Mouse (Mus musculus) liver, embryonic 18 days (tissue): ENCODE data around the gene Olfr839-ps1. TPM values are rescaled to one million over a fixed set of nuclear protein-coding genes. Genes with fewer than 3 reads are reported as not detected.

ENCODE experiments used
- polyA plus RNA-seq: library from polyadenylated mRNA; depleted of rRNA; stranded (reverse); fragments of >200 nt; gene quantifications from 2 replicates; pipeline ENCODE4 v1.2.3, GENCODE M21; 2012; rRNA removed

The Olfr839-ps1 gene
- polyA plus RNA-seq, result not detected in 2 replicates

DNA sequence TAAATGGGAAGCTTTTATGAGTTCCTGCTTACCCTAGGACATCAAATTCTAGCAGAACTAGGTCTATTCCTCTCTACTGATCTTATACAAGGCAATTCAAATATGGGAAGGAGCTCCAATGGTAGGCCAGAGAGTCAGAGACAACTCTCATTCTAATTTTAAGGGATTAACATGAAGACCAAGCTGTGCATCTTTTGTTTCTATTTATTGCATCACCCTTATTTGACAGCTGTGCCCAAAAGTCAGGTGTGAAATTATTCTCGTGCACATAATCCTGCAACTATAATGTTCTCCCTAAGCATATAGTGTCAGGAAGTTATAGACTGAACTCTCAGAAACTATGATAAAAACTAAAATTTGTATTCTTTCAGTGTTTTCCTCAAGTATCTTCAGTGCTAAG is at the start of gene Olfr839-ps1:
Olfr839-ps1 (minus strand) TSS at position 101 of the 400 bp plus-strand sequence.

DNA sequence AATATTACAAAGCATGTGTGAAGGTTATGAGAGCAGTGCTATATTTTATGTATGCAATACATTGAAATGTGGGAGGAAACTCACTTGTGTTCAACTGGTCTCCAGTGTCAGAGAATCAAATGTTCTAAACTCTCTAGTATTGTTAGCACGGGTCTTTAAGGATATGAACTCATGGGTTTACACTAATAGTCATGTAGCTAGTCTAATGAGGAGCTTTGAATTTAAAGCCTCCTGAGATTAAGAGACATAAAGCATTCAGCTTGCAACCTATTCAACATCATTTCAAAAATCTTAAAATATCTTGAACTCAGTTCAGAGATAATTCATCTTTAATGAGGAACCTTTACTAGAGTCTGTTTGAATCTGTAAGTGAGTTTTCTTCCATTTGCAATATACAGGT is 41.1 kb downstream of the Olfr839-ps1 start, which contains the start of gene Olfr837:
Olfr837 (plus strand) TSS at position 301 of the 400 bp plus-strand sequence.

DNA sequence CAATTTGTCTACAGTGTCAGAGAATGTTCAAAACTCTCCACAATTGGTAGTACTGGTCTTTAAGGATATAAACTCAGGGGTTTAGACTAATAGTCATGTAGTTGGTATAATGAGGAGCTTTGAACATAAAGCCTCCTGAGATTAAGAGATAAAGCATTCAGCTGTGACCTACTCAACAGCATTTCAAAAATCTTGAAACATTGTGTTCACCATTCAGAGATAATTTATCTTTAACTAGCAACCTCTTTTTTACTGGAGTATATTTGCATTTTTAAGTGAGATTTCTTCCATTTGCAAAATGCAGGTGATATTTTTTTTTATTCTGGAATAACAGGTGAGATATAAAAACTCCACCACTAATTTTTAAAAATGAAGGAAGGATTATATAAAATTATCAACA is 57.0 kb downstream of the Olfr839-ps1 start, which contains the start of gene Olfr836:
Olfr836 (plus strand) TSS at position 301 of the 400 bp plus-strand sequence.

Other genes starting within 250 kb of the Olfr839-ps1 start
- gene Olfr832, start 240.2 kb downstream of the Olfr839-ps1 start, polyA plus RNA-seq, result not detected in 2 replicates
- not detected in 2 replicates for gene Olfr834, start 189.3 kb downstream of the Olfr839-ps1 start, polyA plus RNA-seq
- gene Olfr835, start 144.6 kb downstream of the Olfr839-ps1 start, polyA plus RNA-seq, result not detected in 2 replicates
- not detected in 2 replicates for gene Olfr836, start 56.9 kb downstream of the Olfr839-ps1 start, polyA plus RNA-seq
- gene Olfr837, start 41.0 kb downstream of the Olfr839-ps1 start, polyA plus RNA-seq, result not detected in 2 replicates
- gene Olfr843, start 74.7 kb upstream of the Olfr839-ps1 start, polyA plus RNA-seq, result not detected in 2 replicates
- not detected in 2 replicates for gene Olfr844, start 139.0 kb upstream of the Olfr839-ps1 start, polyA plus RNA-seq
- gene Olfr845, start 159.1 kb upstream of the Olfr839-ps1 start, polyA plus RNA-seq, result not detected in 2 replicates
- gene Olfr846, start 186.7 kb upstream of the Olfr839-ps1 start, polyA plus RNA-seq, result not detected in 2 replicates
- not detected in 2 replicates for gene Olfr847, start 201.4 kb upstream of the Olfr839-ps1 start, polyA plus RNA-seq